Mouse (Mus musculus): ENCODE measurements around the gene Dnajb4. TPM values are rescaled to one million over a fixed set of nuclear protein-coding genes. Genes with fewer than 3 reads are reported as not detected.

Gene Dnajb4
- polyA plus RNA-seq, 1 experiment: 20.7 TPM

DNA sequence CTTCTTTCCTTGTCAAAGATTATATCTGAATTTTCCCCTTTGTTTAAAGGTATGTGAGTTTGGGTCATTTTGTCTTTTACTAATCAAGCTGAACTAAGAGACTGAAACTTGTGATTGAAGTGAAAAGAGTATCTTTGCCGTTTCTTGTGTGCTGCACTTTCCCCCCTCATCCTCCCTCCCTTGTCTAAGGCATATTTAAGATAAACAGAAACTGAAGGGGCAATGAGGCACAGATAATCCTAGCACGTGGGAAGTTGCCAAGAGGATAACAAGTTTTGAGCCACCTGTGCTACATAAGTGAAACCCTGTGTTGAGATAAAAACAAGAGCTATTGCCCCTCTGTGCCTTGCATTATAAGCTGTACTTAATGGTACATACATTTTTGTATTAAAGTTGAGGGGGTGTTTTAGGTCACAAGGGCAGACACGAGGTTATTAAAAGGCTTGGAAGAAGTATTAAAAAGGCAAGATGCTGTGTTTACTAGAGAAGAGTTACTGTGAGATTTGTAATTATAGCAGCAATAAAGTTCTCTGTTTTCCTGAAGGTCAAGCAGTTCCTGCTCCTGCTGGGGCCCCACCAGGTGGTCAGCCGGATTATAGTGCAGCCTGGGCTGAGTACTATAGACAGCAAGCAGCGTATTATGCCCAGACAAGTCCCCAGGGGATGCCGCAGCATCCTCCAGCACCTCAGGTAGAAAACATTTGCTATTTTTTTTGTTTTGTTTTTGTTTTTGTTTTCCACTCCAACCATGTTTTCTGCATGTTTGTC, 21.4 kb upstream of the Dnajb4 start:
- DNase-seq (ENCODE audit: low read depth): no peak
- TF ChIP-seq CTCF (IDR thresholded peaks at IDR 0.05; ENCODE audit: borderline replicate concordance, extremely low read depth, insufficient read depth, insufficient read length): no peak

DNA sequence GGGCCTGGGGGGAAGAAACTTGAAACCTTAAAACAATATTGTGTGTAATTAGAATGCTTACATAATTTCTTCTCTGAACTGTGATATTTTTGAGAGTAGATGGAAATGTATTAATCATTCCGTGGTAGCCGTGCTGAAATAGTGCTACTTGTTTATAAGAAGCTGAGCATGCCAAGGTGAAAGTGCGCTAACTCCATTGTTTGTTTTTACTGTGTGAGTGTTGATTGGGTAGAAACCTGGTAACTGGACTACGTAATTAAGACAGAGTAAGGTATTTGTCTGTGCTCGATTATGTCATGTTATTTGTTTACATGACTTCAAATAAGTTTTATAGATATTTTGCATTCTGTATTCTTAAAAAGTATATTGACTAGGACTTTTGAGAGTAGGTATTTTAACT, 19.2 kb upstream of the Dnajb4 start:
- no peak for DNase-seq (ENCODE audit: low read depth)
- no peak for TF ChIP-seq CTCF (IDR thresholded peaks at IDR 0.05; ENCODE audit: borderline replicate concordance, extremely low read depth, insufficient read depth, insufficient read length)
- no peak for TF ChIP-seq POLR2A (IDR thresholded peaks at IDR 0.05; ENCODE audit: borderline replicate concordance, extremely low read depth, insufficient read depth, insufficient read length, poor library complexity, severe bottlenecking)

DNA sequence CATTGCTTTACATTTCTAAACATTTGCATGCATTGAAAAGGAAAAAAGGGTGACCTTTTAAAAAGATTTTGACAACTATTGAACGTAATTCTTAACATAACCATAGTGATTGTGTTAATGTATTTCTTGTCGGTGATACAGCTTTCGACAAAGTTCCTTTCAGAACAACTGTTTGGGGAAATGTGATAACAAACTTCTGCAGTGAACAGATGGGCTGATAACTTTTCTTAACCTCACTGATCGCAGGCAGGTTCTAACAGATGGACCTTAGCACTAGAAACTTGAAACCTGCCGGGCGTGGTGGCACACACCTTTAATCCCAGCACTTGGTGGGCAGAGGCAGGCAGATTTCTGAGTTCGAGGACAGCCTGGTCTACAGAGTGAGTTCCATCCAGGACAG, 18.7 kb upstream of the Dnajb4 start:
- TF ChIP-seq CTCF (IDR thresholded peaks at IDR 0.05; ENCODE audit: borderline replicate concordance, extremely low read depth, insufficient read depth, insufficient read length): no peak
- no peak for TF ChIP-seq POLR2A (IDR thresholded peaks at IDR 0.05; ENCODE audit: borderline replicate concordance, extremely low read depth, insufficient read depth, insufficient read length, poor library complexity, severe bottlenecking)
- DNase-seq (ENCODE audit: low read depth): no peak

DNA sequence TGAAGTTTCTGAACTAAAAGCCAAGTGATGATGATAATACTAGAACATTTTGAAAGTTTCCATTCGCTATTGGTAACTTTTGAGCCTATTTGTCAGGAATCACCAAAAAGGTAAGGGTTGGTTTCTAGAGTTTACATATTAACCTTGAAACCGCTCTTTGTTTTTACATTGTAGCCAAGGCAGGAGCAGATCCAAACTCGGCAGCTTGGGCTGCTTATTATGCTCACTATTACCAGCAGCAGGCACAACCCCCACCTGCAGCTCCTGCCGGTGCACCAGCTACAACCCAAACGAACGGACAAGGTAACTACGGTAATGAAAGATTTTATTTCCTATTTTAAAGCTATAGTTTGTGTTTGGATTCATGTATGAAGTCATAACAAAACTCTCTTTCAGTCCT, 15.8 kb upstream of the Dnajb4 start:
- TF ChIP-seq POLR2A (IDR thresholded peaks at IDR 0.05; ENCODE audit: borderline replicate concordance, extremely low read depth, insufficient read depth, insufficient read length, poor library complexity, severe bottlenecking) (no peak), CTCF (IDR thresholded peaks at IDR 0.05; ENCODE audit: borderline replicate concordance, extremely low read depth, insufficient read depth, insufficient read length) (no peak)
- DNase-seq (ENCODE audit: low read depth): no peak

DNA sequence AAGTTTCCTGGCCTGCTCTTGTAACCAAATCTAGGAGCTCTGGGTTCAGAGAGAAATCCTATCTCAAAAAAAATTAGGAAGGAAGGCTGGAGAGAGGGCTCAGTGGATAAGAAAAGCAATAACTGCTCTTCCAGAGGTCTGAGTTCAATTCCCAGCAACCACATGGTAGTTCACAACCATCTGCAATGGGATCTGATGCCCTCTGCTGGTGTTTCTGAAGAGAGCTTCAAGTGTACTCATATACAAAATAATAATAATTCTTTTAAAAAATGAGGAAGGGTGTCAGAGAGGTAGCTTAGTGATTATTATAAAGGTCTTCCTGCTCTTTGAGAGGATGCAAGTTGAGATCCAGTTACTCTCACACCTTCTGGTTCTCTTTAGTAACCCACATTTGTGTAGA, 14.8 kb upstream of the Dnajb4 start:
- DNase-seq (ENCODE audit: low read depth): no peak
- no peak for TF ChIP-seq CTCF (IDR thresholded peaks at IDR 0.05; ENCODE audit: borderline replicate concordance, extremely low read depth, insufficient read depth, insufficient read length)
- TF ChIP-seq POLR2A (IDR thresholded peaks at IDR 0.05; ENCODE audit: borderline replicate concordance, extremely low read depth, insufficient read depth, insufficient read length, poor library complexity, severe bottlenecking): no peak

DNA sequence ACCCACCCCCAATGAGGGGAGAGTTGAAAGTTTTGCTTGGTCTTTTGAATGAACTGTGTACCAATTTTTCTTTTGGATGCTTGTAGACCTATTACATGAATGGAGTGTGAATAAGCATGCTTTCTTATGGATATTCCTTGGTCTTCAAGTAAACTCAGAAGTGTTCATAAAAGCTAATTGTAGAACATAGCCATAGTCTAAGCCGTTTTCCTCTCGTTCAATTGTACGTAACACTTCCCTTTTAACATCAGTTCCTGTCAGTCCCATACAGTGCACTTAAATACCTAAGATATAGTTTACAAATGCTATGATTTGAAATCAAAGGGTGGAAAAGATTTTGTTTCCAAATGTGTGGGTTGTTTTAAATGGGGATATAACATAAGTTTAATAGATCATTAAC, 3.3 kb upstream of the Dnajb4 start:
- no peak for DNase-seq (ENCODE audit: low read depth)
- no peak for TF ChIP-seq POLR2A (IDR thresholded peaks at IDR 0.05; ENCODE audit: borderline replicate concordance, extremely low read depth, insufficient read depth, insufficient read length, poor library complexity, severe bottlenecking)
- TF ChIP-seq CTCF (IDR thresholded peaks at IDR 0.05; ENCODE audit: borderline replicate concordance, extremely low read depth, insufficient read depth, insufficient read length): no peak

DNA sequence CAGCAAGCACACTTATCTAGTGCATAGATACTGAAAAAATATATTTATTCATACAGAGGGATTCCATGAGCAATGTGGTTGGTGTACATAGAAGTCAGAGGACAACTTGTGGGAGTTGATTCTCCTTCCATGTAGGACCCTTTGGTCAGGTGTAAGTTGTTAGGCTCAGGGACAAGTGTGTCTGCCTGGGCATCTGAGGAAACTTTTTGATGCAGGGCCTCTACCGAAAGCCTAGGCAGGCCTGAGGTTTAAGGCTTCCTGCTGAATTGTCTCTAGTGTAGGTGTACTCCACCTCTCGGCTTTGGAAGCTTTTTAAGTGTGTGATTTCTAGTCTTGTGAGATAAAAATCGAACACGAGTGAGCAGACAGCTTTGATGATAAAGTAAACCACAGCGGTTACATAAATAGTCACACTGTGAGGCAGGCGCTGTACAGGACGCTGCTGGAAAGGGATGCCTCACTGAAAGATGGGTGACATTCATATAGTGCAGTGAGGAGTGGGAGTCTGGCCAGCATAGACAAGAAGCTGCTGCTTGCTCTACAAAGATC, 1.7 kb upstream of the Dnajb4 start:
- TF ChIP-seq POLR2A (IDR thresholded peaks at IDR 0.05; ENCODE audit: borderline replicate concordance, extremely low read depth, insufficient read depth, insufficient read length, poor library complexity, severe bottlenecking): no peak
- TF ChIP-seq CTCF (IDR thresholded peaks at IDR 0.05; ENCODE audit: borderline replicate concordance, extremely low read depth, insufficient read depth, insufficient read length): no peak

DNA sequence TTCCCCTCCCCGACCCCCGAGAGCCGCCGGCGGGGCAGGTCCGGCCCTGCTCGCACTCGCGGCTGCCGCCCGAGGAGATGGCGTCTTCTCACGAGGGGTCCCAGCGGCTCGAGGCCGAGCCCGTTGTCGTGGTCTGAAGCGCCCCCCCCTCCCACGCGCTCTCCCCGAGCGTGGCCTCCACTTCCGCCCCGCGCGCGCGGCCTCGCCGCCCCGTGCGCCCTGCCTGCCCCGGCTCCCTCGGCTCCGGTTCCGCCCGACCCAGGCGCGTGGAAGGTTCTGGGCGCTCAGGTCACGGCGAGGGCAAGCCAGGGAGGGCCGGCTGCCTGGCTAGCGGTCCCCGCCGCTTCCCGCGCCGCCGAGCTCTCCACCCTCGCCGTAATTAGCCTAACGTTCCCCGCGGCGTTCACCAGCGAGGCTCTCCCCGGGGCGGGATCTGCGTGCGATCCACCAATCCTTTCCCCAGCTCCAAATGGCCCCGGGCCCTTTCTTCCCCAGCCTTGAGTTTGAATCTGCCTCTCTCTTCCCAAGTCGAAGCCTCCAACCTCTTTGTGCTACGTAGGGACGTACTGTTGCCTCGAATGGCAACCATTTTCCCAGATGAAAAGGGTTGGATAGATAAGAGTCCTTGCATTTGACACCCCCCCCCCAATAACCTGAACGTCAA, 758 bp upstream of the Dnajb4 start:
- DNase-seq (ENCODE audit: low read depth): peak; percentile 85
- TF ChIP-seq CTCF (IDR thresholded peaks at IDR 0.05; ENCODE audit: borderline replicate concordance, extremely low read depth, insufficient read depth, insufficient read length) (no peak), POLR2A (IDR thresholded peaks at IDR 0.05; ENCODE audit: borderline replicate concordance, extremely low read depth, insufficient read depth, insufficient read length, poor library complexity, severe bottlenecking) (peak; percentile 40; the same call in 1 of the 2 replicates)

More for the DNA sequence above, 1.7 kb upstream of the Dnajb4 start:
- peak; percentile 17 for DNase-seq (ENCODE audit: low read depth)

DNA sequence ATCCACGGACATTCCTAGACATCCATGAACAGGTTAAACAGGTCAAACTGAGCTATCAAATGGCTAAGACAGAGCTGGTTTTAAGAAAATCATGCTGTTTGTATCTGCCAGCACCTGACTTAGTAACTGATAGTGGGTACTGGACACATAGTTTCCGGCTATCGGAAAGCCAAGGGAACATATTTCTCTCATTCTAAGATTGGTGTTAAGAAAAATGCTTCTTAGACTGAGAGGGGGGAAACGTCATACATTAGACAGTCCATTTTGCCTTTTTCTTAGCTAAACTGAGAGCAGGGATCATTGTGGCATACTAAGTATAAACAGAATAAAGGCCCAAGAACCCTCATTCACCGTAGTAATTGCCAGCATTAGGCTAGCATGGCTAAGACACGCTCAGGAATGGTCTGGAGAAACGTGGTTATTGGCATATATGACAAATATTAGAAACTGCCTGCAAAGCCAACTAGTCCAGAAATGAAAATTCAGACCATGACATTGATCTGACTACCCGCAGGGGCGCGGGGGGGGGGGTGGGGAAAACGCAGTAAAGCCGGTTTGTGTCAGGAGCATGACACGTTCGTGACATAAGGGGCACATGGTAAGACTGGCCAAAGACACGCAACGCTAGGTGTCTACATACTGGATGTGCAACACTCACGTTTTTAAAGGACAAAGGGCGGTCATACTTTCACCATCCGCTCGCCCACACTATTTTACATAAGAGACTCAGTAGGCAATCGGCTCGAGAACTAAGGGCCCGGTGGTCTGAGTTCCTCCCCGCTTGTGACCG, 730 bp downstream of the Dnajb4 start:
- TF ChIP-seq POLR2A (IDR thresholded peaks at IDR 0.05; ENCODE audit: borderline replicate concordance, extremely low read depth, insufficient read depth, insufficient read length, poor library complexity, severe bottlenecking) (no peak), CTCF (IDR thresholded peaks at IDR 0.05; ENCODE audit: borderline replicate concordance, extremely low read depth, insufficient read depth, insufficient read length) (no peak)
- peak; percentile 76 for DNase-seq (ENCODE audit: low read depth)

DNA sequence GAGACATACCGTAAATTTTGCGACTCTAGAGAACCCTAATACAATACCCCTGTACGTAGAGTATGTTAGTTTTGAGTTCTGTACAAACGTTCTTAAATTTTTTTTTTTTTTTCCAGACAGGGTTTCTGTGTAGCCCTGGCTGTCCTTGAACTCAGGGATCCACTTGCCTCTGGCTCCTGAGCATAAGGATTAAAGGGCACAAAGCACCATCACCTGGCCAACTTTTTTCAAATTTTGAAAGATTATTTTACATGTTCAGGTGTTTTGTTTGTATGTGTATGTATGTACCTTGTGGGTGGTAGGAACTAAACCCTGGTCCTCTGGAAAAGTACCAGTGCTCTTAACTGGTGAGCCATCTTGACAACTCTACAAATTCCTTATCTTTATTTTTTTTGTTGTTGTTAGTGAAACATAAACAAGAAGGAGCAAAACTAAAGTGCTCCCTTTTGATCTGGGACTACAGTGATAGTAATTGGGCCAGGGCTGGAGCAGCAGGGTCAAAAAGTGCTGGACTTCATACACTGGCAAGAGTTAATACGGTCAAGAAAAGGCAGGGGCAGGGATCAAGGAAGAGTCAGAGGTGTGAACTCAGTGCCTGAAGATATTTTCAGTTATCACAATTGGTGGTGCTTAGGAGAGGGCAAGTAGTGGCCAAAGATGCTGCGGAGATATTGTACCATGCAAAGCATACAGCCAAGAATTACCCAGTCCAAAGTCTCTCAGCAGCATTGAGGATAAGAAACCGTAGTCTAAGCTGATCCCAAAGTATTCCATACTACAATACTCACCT, 1.8 kb downstream of the Dnajb4 start:
- no peak for DNase-seq (ENCODE audit: low read depth)
- TF ChIP-seq POLR2A (IDR thresholded peaks at IDR 0.05; ENCODE audit: borderline replicate concordance, extremely low read depth, insufficient read depth, insufficient read length, poor library complexity, severe bottlenecking) (no peak), CTCF (IDR thresholded peaks at IDR 0.05; ENCODE audit: borderline replicate concordance, extremely low read depth, insufficient read depth, insufficient read length) (no peak)
